Mouse (Mus musculus): ENCODE data around the gene Cnrip1. TPM values are rescaled to one million over a fixed set of nuclear protein-coding genes. Genes with fewer than 3 reads are reported as not detected.

Cnrip1 gene
- polyA plus RNA-seq, 1 experiment from 2014 or later, result 12.7 TPM

DNA sequence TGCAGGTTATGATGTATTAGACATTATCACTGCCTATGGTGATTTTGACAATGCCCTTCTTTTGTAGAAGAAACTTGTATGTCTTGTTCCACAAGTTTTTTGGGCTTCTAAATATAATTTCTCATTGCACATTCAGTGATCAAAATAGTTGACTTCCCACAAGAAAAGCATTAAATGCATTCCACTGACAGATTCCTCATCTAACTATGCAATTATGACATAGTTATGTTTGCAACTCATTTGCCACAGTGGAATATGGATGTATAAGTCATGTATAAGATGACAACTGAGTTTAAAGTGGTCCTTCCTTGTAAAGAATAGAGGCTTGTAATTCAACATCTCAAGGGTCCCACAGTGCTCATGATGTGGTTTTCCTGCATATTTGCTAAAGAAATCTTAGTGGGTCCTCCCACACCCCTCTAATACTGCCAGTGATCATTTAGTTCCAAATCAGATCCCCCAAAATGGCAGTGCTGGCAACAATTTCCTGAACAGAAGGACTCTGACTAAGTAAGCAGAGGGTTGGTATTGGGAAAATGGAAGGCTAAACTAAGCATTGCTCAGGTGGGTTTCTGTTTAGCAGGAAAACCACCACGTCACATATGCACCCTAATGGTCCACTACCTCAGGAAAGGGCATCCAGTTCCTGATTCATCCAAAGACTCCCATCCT, 61.2 kb downstream of the Cnrip1 start:
- no peak for ATAC-seq (ENCODE audit: insufficient number of reproducible peaks, insufficient read depth, low FRiP score, low read depth)
- Histone ChIP-seq H3K27me3 (ENCODE audit: control insufficient read depth, insufficient read depth, low read length) (no peaks in the 10 kb centered on the region), H3K4me1 (ENCODE audit: control insufficient read depth in 2 of 2, insufficient read depth in 2 of 2, low read length in 2 of 2) (no peaks in the 10 kb centered on the region), H3K36me3 (ENCODE audit: control insufficient read depth, insufficient read depth, low read length) (no peaks in the 10 kb centered on the region), H3K9ac (ENCODE audit: low read length) (no peak overlapping the region), H3K4me3 (ENCODE audit: control insufficient read depth in 1 of 2, insufficient read depth in 1 of 2, low read depth in 1 of 2, low read length in 2 of 2) (no peak overlapping the region), H3K27ac (replicated peaks in 1 of 2; ENCODE audit: control insufficient read depth in 1 of 2, insufficient read depth in 1 of 2, low read depth in 2 of 2, low read length in 2 of 2) (no peak overlapping the region), H3K9me3 (ENCODE audit: control insufficient read depth, low read length) (no peaks in the 10 kb centered on the region), H3K4me2 (ENCODE audit: low read length) (no peak overlapping the region)
- WGBS, result 88% methylated on average over 1 of the region's 1 CpGs

DNA sequence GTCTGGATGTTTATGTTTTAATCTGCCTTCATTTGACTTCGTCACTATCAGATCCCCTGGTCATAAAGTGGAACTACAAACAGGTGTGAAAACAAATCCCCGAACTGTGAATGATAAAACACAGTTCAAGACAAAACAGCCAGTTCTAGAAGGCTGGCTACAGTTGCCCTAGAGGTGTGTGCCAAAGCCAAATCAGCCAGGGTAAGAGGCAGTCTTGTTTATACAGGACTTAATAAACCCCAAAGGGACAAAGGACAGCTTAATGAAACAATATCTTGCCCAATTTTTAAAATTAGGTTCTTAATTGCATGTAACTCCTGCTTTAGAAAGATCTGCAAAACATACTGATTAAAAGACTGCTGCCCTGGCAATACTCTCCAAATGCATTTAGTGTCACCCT, 75.0 kb downstream of the Cnrip1 start:
- H3K4me1 ChIP-seq (ENCODE audit: control insufficient read depth in 2 of 2, insufficient read depth in 2 of 2, low read length in 2 of 2), result no peaks in the 10 kb centered on the region
- H3K4me2 ChIP-seq (ENCODE audit: low read length), result no peak overlapping the region
- H3K9me3 ChIP-seq (ENCODE audit: control insufficient read depth, low read length), result no peaks in the 10 kb centered on the region
- no peak overlapping the region for H3K4me3 ChIP-seq (ENCODE audit: control insufficient read depth in 1 of 2, insufficient read depth in 1 of 2, low read depth in 1 of 2, low read length in 2 of 2)
- H3K36me3 ChIP-seq (ENCODE audit: control insufficient read depth, insufficient read depth, low read length), result no peaks in the 10 kb centered on the region
- no peaks in the 10 kb centered on the region for H3K27me3 ChIP-seq (ENCODE audit: control insufficient read depth, insufficient read depth, low read length)
- no peak for ATAC-seq (ENCODE audit: insufficient number of reproducible peaks, insufficient read depth, low FRiP score, low read depth)
- 38% methylated on average over 2 of the region's 2 CpGs for WGBS
- no peak overlapping the region for H3K27ac ChIP-seq (replicated peaks in 1 of 2; ENCODE audit: control insufficient read depth in 1 of 2, insufficient read depth in 1 of 2, low read depth in 2 of 2, low read length in 2 of 2)
- no peak overlapping the region for H3K9ac ChIP-seq (ENCODE audit: low read length)

Other genes with a start within 250 kb of the Cnrip1 start
- 1.1 and 1.3 TPM in 2 replicates for gene Fbxo48, start 100.2 kb upstream of the Cnrip1 start, polyA plus RNA-seq (2014; fragmentation: Nextera tagmentation; extraction: Ambion mirVana)
- gene Plek, start 795 bp downstream of the Cnrip1 start, polyA plus RNA-seq (2014; fragmentation: Nextera tagmentation; extraction: Ambion mirVana), result 2.6 and 4.6 TPM in 2 replicates
- 82.3 and 83.2 TPM in 2 replicates for gene Ppp3r1, start 107.7 kb downstream of the Cnrip1 start, polyA plus RNA-seq (2014; fragmentation: Nextera tagmentation; extraction: Ambion mirVana)
- gene Wdr92, start 130.5 kb downstream of the Cnrip1 start, polyA plus RNA-seq (2014; fragmentation: Nextera tagmentation; extraction: Ambion mirVana), result 18.0 and 20.4 TPM in 2 replicates
- 50.4 and 51.5 TPM in 2 replicates for gene Pno1, start 160.0 kb downstream of the Cnrip1 start, polyA plus RNA-seq (2014; fragmentation: Nextera tagmentation; extraction: Ambion mirVana)
- 83.6 and 87.9 TPM in 2 replicates for gene C1d, start 206.0 kb downstream of the Cnrip1 start, polyA plus RNA-seq (2014; fragmentation: Nextera tagmentation; extraction: Ambion mirVana)